Mouse (Mus musculus) CD4-positive, CD25-positive, alpha-beta regulatory T cell, adult 4 months (primary cell): Measurements from ENCODE around the gene Il18r1. TPM values are rescaled to one million over a fixed set of nuclear protein-coding genes. Genes with fewer than 3 reads are reported as not detected.

Experiments used
- ATAC-seq: one replicate; pipeline ENCODE4 v1.8.0; 2017
- polyA plus RNA-seq, 2 experiments: library from polyadenylated mRNA; unstranded; fragments of 100-300 nt; shearing (Covaris generic); gene quantifications; one replicate each; pipeline ENCODE4 v1.2.1; 2017

Gene Il18r1
- polyA plus RNA-seq, 2 experiments from 2014 or later, result 45.0 to 45.8 TPM

DNA sequence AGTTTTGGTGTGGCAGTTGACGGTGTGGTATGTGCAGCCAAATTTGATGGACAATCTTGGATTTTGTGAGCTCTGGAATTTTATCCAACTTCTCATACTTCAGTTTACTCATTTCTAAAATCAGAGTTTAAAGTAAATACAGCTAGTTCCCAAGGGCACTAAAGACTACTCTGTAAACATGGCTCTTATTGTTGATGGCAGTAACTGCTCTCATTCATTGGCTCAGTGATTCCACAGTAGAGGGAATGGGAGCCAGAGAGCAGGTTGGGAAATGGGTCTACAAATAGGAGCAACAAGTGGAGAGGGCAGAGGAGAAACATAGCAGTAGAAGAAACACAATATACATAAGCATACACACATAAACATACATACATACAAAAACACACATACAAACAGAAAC, 34.4 kb downstream of the Il18r1 start:
- no peak for ATAC-seq

DNA sequence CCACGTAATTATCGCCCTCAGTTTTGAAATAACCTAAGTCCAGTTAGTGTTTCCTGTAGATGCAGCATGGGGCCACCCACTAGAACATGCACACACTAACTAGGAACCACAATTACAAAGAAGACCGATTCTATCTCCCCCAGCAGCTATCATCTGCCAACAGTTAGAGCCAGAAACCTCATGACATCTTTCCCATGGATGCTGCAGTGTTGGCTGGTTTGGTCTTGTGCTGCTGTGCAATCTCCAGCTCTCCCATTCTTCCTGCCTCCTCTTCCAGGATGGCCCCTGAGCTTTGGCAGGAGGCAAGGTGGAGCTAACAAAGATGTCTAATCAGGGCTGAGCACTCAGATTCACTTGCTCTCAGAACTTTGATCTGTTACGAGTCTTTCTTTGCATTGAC, 35.8 kb downstream of the Il18r1 start:
- no peak for ATAC-seq

DNA sequence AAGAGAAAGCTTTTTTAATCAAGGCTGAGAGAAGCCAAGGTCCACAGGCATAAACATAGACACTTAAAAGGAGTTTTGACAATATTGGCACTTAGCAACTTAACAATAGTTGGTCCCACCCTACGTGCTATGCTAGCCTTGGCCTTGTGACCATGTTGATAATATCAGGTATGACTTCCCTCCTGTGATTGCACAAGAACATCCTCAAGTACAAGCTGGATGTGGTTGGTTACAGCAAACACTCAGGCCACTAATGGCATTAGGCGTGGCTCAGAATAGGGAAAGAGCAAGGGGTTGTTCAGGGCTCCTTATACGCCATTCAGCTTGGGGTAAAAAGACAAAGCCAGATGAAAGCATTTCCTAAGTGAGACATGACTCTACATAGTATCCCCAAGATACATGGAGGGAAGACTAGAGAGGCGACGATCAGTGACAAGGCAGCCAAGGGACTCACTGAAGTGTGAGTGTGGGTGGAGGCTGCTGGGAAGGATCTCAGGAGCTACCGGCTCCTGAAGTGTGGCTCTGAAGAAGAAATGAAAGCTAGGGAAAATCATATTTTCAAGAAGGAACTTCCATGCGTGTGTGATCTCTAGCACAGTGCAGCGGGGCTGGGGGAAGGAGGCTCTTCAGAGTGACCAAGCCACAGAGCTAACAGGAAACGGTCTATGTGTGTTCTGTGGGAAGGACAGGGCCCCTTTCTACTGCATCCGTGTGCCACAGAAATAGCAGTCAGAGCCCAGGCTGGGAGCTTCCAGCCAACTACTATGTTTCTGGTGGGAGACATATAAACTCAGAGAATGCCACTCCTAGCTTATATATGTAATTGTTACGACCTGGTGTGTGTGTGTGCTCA, 36.4 kb downstream of the Il18r1 start:
- no peak for ATAC-seq

DNA sequence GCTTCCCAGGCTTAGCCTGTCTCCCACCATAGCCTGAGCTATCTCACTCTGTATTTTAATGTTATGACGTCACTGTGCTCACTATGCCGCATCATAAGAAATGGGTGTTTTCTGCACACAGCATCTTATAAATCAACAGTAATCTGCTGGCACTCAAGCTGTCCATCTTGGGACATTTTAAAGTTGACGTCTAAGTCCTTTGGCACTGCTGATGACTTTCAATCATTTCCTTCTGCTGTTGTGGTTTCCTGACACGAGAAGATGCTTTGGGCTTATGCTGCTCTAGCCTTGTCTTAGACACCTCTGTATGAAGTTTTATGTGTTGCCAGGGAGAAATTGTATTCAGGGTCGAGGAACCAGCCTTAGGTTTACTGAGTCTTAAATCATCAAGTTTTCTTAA, 39.2 kb downstream of the Il18r1 start:
- no peak for ATAC-seq

DNA sequence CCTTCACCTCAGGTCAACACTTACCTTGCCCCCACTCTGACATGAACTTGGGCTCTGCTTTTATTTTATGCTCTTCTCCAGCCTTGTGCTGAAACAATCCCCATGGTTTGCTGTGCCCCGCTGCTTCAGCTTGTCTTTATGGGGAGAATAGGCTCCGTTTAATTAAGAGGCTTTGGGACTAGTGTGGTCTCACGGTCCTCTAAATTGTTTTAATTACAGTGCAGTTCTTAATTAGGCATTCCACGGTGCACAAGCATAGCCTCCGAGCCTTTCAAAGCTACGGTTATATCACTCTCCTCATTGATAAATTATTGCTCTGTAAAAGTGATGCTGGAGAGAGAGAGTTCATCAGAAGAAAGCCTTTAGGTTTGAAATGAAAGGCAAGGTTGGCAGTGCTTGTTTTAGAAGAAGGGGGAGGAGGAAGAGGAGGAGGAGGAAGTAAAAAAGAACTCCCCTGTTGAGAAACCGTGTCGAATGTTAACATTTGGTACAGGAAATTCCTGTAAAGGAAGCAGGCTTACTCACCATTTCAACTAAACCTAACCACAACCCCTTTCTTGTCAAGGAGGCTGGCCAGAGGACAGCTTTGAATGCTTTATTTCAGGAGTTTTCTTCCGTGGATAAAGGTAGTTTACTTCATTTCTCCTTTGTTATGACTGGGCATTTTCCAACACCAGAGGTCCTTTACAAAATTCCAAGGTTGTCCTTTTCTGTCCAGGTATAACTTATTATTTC, 49.7 kb downstream of the Il18r1 start, which contains the start of gene Il18rap:
Il18rap (plus strand) TSS at position 512 of the 735 bp plus-strand sequence.
- peak; percentile 83 for ATAC-seq

DNA sequence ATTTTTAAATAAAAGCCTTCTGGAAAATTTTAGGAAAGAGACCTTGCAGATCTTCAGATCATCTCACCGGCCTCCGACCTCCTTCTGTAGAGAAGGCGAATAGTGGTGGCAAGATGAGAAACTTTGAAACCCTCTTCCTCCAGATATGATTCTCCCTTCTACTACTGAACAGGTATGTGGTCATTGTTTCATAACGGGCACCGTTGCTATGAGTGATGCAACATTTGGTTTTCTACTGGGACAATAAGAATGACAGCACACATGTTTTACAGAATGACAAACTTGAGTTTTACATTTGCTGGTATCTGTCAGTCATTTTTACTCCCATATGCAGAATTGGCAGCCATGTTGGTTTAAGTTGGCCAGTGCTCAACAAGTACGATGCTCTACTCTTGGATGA, 51.0 kb downstream of the Il18r1 start:
- no peak for ATAC-seq

DNA sequence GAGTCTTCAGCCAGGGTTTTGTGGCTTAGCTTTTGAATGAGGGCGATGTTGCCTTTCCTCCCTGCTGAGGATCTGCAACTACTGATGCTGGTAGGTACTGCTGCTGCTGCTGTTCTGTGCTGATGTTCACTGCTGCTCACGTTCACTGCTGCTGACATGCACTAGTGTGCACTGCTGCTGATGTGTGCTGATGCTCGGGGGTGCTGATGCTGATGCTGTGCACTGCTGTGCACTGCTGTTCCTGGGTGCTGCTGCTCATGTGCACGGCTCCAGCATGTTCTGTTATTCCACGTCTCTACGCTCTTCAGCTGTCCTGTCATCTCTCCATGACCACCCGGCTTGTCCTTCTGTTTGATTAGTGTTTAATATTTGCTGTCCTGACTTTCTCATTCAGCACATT, 57.6 kb downstream of the Il18r1 start:
- ATAC-seq, result no peak

DNA sequence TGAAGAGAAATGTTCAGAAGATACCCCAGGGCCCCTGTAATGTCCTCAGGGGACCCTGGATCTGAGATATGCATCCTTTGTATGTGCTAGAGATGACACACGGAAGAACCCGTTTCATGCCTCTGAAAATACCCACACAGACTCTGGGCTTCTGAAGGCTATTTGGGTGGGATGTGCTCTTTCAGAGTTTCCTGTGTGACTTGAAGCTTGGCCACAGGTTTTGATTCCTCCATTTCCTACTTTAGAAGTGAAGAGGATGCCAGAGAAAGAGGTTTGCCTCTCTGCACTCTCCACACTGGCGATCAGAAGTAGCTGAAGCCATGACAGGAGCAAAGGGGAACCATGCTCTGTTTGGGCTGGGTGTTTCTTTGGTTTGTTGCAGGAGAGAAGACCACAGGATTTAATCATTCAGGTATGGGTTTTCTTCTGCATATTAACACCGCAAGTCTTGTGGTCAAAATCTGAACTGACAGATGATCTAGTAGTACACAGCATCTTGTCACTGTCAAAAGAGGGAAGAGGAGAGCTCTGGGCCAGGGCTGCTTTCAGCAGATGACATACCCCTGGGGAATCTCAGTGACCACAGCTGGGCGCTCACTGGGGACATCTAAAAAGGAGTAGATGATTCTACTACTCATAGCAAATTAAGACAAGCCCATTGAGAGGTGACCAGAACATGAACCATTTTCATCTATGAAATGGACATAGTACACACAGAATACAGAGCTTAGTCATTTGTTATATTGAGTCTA, 58.8 kb downstream of the Il18r1 start:
- no peak for ATAC-seq

DNA sequence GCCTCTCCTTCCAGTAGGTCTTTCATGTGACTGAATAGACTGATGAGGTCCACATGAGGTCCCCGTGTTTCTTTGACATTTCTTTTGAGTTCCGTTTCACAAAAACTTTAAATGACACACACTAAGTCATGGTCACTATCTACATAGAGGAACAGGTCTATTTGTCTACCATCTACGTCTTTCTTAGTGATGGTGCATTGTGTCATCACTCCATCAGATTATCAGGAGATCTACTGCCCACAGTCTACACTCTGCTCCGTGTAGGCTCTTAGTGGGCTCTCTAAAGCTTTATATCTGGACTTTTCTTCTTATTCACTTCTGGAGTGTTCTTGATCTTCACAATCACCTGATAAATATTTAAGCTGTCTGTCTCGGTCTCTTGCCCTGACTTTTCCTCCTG, 63.9 kb downstream of the Il18r1 start:
- ATAC-seq, result peak; percentile 57

DNA sequence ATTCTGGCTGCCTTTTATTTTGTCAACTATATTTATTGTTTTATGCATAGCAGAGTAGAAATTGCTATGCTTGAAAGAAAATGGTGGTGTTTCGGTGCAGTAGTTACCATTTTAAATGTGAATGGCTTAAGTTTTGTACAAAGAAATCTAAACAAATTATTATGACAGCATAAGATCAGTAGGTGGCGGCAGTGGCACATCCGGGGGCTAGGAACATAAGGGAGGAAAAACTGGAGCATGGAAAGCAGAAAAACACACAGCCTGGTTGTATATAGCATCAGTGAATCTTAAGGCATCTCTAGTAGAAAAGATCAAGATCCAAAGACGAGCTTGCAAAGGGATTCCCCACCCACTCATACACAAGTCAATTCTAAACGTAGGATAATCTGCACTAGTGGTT, 72.2 kb downstream of the Il18r1 start:
- ATAC-seq, result no peak

DNA sequence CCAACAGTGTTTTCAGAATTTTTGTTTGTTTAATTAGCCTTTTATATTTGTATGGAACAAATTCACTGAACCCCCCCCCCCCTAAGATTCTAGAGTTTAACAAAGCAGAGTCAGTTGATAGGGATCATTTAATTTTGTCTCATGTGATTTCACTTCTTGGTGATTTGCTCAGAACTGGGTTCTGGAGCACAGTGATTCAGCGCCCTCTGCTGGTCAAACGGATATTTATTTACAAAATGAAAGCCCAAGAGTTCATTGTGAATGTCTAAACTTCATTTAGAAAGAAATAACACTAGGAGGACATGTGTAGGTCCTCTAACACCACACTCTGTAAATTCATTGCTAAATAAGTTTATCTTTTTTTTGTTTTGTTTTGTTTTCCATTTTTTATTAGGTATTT, 79.3 kb downstream of the Il18r1 start:
- ATAC-seq, result peak; percentile 66

DNA sequence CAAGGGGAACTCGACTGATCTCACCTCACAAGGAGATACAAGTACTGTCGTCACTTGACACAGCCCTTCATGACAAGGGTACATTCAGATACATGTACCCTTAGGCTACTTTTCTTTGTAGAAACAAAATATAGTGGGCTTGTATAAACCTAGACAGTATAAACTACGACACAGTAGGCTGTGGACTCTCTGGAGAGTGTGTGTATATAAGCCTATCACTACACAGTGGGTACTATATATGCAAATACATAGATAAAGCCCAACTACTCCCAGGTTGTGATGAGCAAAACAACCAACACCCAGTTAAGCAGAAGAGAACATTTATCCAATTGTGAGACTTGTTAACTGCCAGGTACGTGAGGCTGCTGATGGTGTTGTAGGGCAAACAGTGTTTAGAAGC, 81.3 kb downstream of the Il18r1 start:
- no peak for ATAC-seq

DNA sequence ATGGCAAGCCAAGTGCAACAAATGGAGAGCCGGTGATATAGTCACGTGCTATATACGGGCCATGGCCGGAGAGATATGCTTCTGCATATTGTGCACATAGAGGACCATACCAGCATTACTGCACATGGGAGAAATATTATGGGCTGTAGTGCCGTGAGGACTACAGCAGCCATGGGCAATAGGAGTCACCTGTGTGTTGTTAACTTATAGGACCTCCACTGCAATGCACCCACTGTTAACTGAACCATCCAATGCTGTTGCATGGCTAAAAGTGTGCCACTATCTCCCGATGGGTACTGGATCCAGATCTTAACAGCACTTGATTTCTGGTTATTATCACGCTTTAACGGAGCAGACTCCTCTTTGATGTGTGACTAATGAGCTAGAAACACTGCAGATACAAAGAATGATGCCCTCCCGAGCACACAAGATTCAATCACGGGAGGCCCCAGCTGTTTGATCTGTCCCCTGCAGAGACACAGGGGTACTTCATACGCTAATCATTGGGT, 81.8 kb downstream of the Il18r1 start:
- no peak for ATAC-seq

DNA sequence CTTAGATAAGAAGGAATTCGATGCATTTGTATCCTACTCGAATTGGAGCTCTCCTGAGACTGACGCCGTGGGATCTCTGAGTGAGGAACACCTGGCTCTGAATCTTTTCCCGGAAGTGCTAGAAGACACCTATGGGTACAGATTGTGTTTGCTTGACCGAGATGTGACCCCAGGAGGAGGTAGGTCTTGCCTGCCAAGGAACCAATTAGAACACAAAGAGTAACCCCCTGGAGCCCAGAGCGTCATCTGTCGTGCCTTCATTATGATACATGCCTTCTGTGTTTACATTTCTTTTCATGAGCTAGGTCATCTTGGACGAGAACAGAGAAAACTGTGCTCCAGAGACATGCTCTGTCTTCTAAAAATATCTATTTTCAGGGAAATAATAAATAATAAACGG, 82.4 kb downstream of the Il18r1 start:
- no peak for ATAC-seq

Other genes starting within 250 kb of the Il18r1 start
- gene Il1r1, start 240.5 kb upstream of the Il18r1 start, polyA plus RNA-seq, result not detected
- gene Il1rl2, start 140.9 kb upstream of the Il18r1 start, polyA plus RNA-seq, result 1 to 10 TPM; 1.4 to 2.0 TPM
- 10 to 100 TPM in 1 of 2 experiments, 1 to 10 TPM in 1; 9.2 to 11.5 TPM for gene Il1rl1, start 36.0 kb upstream of the Il18r1 start, polyA plus RNA-seq
- 10 to 100 TPM in 1 of 2 experiments, 1 to 10 TPM in 1; 8.9 to 18.3 TPM for gene Il18rap, start 49.8 kb downstream of the Il18r1 start, polyA plus RNA-seq
- gene Slc9a4, start 114.5 kb downstream of the Il18r1 start, polyA plus RNA-seq, result not detected
- not detected for gene Slc9a2, start 215.0 kb downstream of the Il18r1 start, polyA plus RNA-seq